Mouse (Mus musculus) intestine, postnatal 0 days (tissue): ENCODE results near the gene Lbx2. TPM values are rescaled to one million over a fixed set of nuclear protein-coding genes. Genes with fewer than 3 reads are reported as not detected.

Experiments used
- ATAC-seq: fragments of 200-750 bp; cut with Nextera tagmentation; 2 replicates; pipeline ENCODE4 v1.8.0; 2017; ENCODE audit warnings: mild to moderate bottlenecking, moderate TSS enrichment, moderate library complexity
- H3K27ac ChIP-seq: fragments of 300-500 bp; sonication (generic); 2 replicates; pipeline ENCODE4 v1.5.1; 2014; ENCODE audit warnings: mild to moderate bottlenecking, low read depth, low read length, moderate library complexity
- H3K27me3 ChIP-seq: fragments of 300-500 bp; sonication (generic); replicated peaks from 2 replicates; pipeline ENCODE4 v1.6.1; 2014; ENCODE audit warnings: low read length, mixed read lengths; ENCODE audit not compliant: control insufficient read depth, insufficient read depth
- H3K36me3 ChIP-seq: fragments of 300-500 bp; sonication (generic); 2 replicates; pipeline ENCODE4 v1.6.1; 2014; ENCODE audit warnings: mild to moderate bottlenecking, moderate library complexity; ENCODE audit not compliant: control insufficient read depth, insufficient read depth
- H3K4me1 ChIP-seq: fragments of 300-500 bp; sonication (generic); replicated peaks from 2 replicates; pipeline ENCODE4 v1.6.1; 2014; ENCODE audit warnings: antibody characterized with exemption, low read length, mixed read lengths; ENCODE audit not compliant: control insufficient read depth, insufficient read depth
- H3K4me2 ChIP-seq: fragments of 300-500 bp; sonication (generic); replicated peaks from 2 replicates; pipeline ENCODE4 v1.6.1; 2014; ENCODE audit warnings: low read depth, mild to moderate bottlenecking, moderate library complexity
- H3K4me3 ChIP-seq: fragments of 300-500 bp; sonication (generic); 2 replicates; pipeline ENCODE4 v1.5.1; 2014; ENCODE audit warnings: low read depth, low read length
- H3K9ac ChIP-seq: fragments of 300-500 bp; sonication (generic); 2 replicates; pipeline ENCODE4 v1.6.1; 2014; ENCODE audit warnings: mild to moderate bottlenecking, low read depth, low read length
- H3K9me3 ChIP-seq: fragments of 300-500 bp; sonication (generic); 2 replicates; pipeline ENCODE4 v1.6.1; 2016; ENCODE audit warnings: mixed run types; ENCODE audit not compliant: control insufficient read depth
- CTCF ChIP-seq: sonication (generic); IDR thresholded peaks from 2 replicates; pipeline ENCODE4 v1.5.1; 2016; ENCODE audit warnings: low read depth, mild to moderate bottlenecking, control low read depth, antibody characterized with exemption, moderate library complexity
- WGBS: fragments of 180-500 bp; shearing (Covaris S2); extraction: QIAGEN DNeasy Blood & Tissue Kit; methylation state at CpG from one replicate; pipeline ENCODE4 v1.1.7; 2014; 5-methylcytosine and 5-hydroxymethylcytosine counted together
- polyA plus RNA-seq: library from polyadenylated mRNA; unstranded; fragments of >200 nt; fragmentation: Nextera tagmentation; extraction: Ambion mirVana; gene quantifications from 2 replicates; pipeline ENCODE4 v1.2.1, GENCODE M21; 2015

Lbx2 gene
- polyA plus RNA-seq, 1 experiment from 2014 or later, result 0.23 TPM

DNA sequence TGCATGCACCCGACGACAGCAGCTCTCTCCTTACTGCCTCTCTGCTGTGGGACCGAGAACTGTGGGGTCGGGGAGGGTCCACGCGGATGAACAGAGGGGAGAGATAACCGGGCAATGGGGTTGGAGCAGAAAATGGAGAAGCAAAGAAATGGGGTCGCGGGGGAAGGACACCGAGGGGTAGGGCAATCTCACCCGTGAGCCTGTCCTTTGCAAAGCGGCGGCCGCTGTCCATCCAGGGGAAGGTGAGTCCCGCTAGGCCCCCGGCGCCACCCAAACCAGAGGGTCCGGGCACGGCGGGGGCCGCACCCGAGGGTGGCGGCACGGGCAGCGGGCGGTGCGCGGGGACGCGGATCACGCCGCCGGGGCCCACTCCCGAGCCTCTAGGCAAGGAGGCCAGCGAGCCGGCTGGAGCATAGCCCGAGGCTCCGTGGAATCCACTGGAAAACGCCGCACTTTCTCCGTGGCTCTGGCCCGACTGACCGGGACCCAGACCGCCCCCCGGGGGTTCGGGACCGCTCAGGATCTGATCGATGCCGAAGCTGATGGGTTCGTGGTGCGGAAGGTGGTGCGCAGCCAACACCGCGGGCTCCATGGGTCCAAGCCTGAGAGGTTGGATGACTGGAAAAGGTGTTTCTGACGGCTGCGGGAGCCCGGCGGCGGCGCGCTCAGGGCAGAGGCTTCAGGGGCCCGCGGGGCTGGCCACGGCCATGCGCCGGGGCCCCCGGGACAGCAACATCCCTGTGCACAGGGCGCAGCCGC lies 16.5 kb upstream of the Lbx2 start:
- under 1% methylated on average over 55 of the region's 69 CpGs for WGBS
- TF ChIP-seq CTCF, result no peak
- Histone ChIP-seq H3K27me3 (peaks cover 91% of the 10 kb centered on the region), H3K9me3 (no peaks in the 10 kb centered on the region), H3K4me2 (peak overlapping the region; percentile 63), H3K4me1 (no peaks in the 10 kb centered on the region; the same call in 1 of the 2 replicates), H3K9ac (no peak overlapping the region), H3K27ac (no peak overlapping the region), H3K36me3 (no peaks in the 10 kb centered on the region; the same call in 1 of the 2 replicates), H3K4me3 (peak overlapping the region; percentile 39)
- no peak for ATAC-seq

GRCm38 (mm10) chr6:83070247-83070310 lies 16.1 kb upstream of the Lbx2 start, which contains the start of gene Tlx2:
Gene Tlx2 (minus strand): TSS chr6:83070293.
- peak within 1 kb of the TSS; percentile 39 for H3K4me3 ChIP-seq
- WGBS, result 1% methylated on average over 10 of the region's 10 CpGs
- H3K9me3 ChIP-seq, result no peaks in the 10 kb centered on the region
- H3K4me1 ChIP-seq, result no peaks in the 10 kb centered on the region; the same call in 1 of the 2 replicates
- H3K9ac ChIP-seq, result no peak within 1 kb of the TSS
- no peaks in the 10 kb centered on the region; the same call in 1 of the 2 replicates for H3K36me3 ChIP-seq
- no peak for ATAC-seq
- H3K27ac ChIP-seq, result no peak within 1 kb of the TSS
- peaks cover 91% of the 10 kb centered on the region for H3K27me3 ChIP-seq
- H3K4me2 ChIP-seq, result peak within 1 kb of the TSS; percentile 63
- no peak for TF ChIP-seq CTCF

- Histone ChIP-seq H3K4me3 (peak overlapping the region; percentile 39), H3K9me3 (no peaks in the 10 kb centered on the region), H3K4me1 (no peaks in the 10 kb centered on the region; the same call in 1 of the 2 replicates), H3K4me2 (peak overlapping the region; percentile 63), H3K27me3 (peaks cover 91% of the 10 kb centered on the region), H3K36me3 (no peaks in the 10 kb centered on the region; the same call in 1 of the 2 replicates), H3K27ac (no peak overlapping the region), H3K9ac (no peak overlapping the region)
- WGBS, result under 1% methylated on average over 57 of the region's 58 CpGs
- no peak for TF ChIP-seq CTCF
- ATAC-seq, result peak; percentile 7; the same call in 1 of the 2 replicates
These were observed 15.6 kb upstream of the Lbx2 start for GRCm38 (mm10) chr6:83070311-83071219.

DNA sequence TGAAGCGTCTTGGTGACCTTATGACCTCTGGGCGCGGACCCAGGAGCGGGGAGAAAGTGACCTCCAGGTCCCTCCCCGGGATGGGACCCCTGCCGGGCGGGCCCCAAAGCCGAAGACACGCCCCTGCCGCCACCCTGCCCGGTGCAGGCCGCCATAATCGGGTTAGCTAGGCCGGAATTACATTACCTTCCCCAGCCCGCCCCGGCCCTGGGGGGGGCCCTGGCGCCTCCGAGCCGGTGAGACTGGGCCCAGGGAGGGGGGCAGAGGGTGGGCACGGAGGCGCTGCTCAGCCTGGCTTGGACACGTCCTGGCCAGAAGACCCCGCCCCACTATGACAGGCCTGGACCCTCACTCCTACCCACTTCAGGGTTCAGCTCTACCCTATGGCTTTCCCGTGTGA lies 14.9 kb upstream of the Lbx2 start:
- no peak overlapping the region for H3K9ac ChIP-seq
- H3K36me3 ChIP-seq, result no peaks in the 10 kb centered on the region; the same call in 1 of the 2 replicates
- WGBS, result 1% methylated on average over 23 of the region's 24 CpGs
- ATAC-seq, result no peak
- no peak for TF ChIP-seq CTCF
- 0 out of 2 replicates have a peak overlapping the region, but pooled peaks have one; percentile 21 for H3K4me2 ChIP-seq
- peak overlapping the region; percentile 23; the same call in 1 of the 2 replicates for H3K4me3 ChIP-seq
- H3K27me3 ChIP-seq, result peaks cover 91% of the 10 kb centered on the region
- H3K4me1 ChIP-seq, result no peaks in the 10 kb centered on the region; the same call in 1 of the 2 replicates
- H3K27ac ChIP-seq, result no peak overlapping the region
- no peaks in the 10 kb centered on the region for H3K9me3 ChIP-seq

- H3K9me3 ChIP-seq, result no peaks in the 10 kb centered on the region
- no peak overlapping the region for H3K9ac ChIP-seq
- H3K4me2 ChIP-seq, result no peak overlapping the region
- no peak for ATAC-seq
- H3K36me3 ChIP-seq, result no peaks in the 10 kb centered on the region; the same call in 1 of the 2 replicates
- 15% methylated on average over 2 of the region's 2 CpGs for WGBS
- no peak overlapping the region for H3K4me3 ChIP-seq
- no peak overlapping the region for H3K27ac ChIP-seq
- H3K27me3 ChIP-seq, result peaks cover 64% of the 10 kb centered on the region
- peaks cover 3% of the 10 kb centered on the region; the same call in 1 of the 2 replicates for H3K4me1 ChIP-seq
- TF ChIP-seq CTCF, result peak; percentile 53
These were observed 11.2 kb upstream of the Lbx2 start for GRCm38 (mm10) chr6:83074979-83075378.
